Comparison of ENCODE assay signal across 7 mouse cellular contexts in genomic region chr6:83794760-83795296, GRCm38 (mm10). TPM values are rescaled to one million over a fixed set of nuclear protein-coding genes. Genes with fewer than 3 reads are reported as not detected.
DNase-seq lines count a peak whose midpoint lies in the region; ATAC-seq lines count a peak whose summit lies in the region.

TSS of gene Nagk (plus strand) at chr6:83794982.

- under 1% methylated on average over 43 of the region's 43 CpGs for WGBS in embryonic facial prominence, embryonic 11.5 days
- under 1% methylated on average over 43 of the region's 43 CpGs for WGBS in limb, embryonic 11.5 days
- under 1% methylated on average over 43 of the region's 43 CpGs for WGBS in midbrain, embryonic 14.5 days

- H3K4me2 ChIP-seq in embryonic facial prominence, embryonic 11.5 days (ENCODE audit: low read depth, low read length): peak within 1 kb of the TSS; percentile 79
- H3K4me2 ChIP-seq in limb, embryonic 11.5 days (ENCODE audit: low read depth, severe bottlenecking): peak within 1 kb of the TSS; percentile 89
- H3K4me2 ChIP-seq in midbrain, embryonic 14.5 days (ENCODE audit: low read length): peak within 1 kb of the TSS; percentile 77

- peak within 1 kb of the TSS; percentile 68 for H3K9ac ChIP-seq in embryonic facial prominence, embryonic 11.5 days (replicated peaks; ENCODE audit: low read length)
- peak within 1 kb of the TSS; percentile 50 for H3K9ac ChIP-seq in limb, embryonic 11.5 days (ENCODE audit: low read length)
- H3K9ac ChIP-seq in midbrain, embryonic 14.5 days (replicated peaks; ENCODE audit: low read length): peak within 1 kb of the TSS; percentile 89

- no peaks in the 10 kb centered on the region for H3K27me3 ChIP-seq in embryonic facial prominence, embryonic 11.5 days (ENCODE audit: control insufficient read depth, insufficient read depth, low read length)
- H3K27me3 ChIP-seq in limb, embryonic 11.5 days (ENCODE audit: control insufficient read depth, insufficient read depth, low read length): no peaks in the 10 kb centered on the region
- H3K27me3 ChIP-seq in midbrain, embryonic 14.5 days (ENCODE audit: control insufficient read depth, insufficient read depth, low read length): no peaks in the 10 kb centered on the region

- peak; percentile 94 for ATAC-seq in embryonic facial prominence, embryonic 11.5 days (replicated peaks; ENCODE audit: insufficient number of reproducible peaks, low FRiP score, low TSS enrichment, low read depth)
- ATAC-seq in limb, embryonic 11.5 days (ENCODE audit: insufficient number of reproducible peaks, low FRiP score, low TSS enrichment, low read depth): peak; percentile 96
- peak; percentile 94 for ATAC-seq in midbrain, embryonic 14.5 days (ENCODE audit: low FRiP score, low TSS enrichment)

- H3K36me3 ChIP-seq in embryonic facial prominence, embryonic 11.5 days (replicated peaks; ENCODE audit: control insufficient read depth, insufficient read depth, low read depth, low read length): no peaks in the 10 kb centered on the region
- H3K36me3 ChIP-seq in limb, embryonic 11.5 days (ENCODE audit: control insufficient read depth, insufficient read depth, low read length): no peaks in the 10 kb centered on the region
- peaks cover 11% of the 10 kb centered on the region; the same call in 1 of the 2 replicates for H3K36me3 ChIP-seq in midbrain, embryonic 14.5 days (ENCODE audit: control insufficient read depth, insufficient read depth, low read length)

- no peaks in the 10 kb centered on the region for H3K4me1 ChIP-seq in embryonic facial prominence, embryonic 11.5 days (ENCODE audit: control insufficient read depth, insufficient read depth, low read length)
- H3K4me1 ChIP-seq in limb, embryonic 11.5 days (ENCODE audit: control insufficient read depth, insufficient read depth, low read length): 0 out of 2 replicates have a peak, but pooled peaks cover 3% of the 10 kb centered on the region
- peaks cover 10% of the 10 kb centered on the region for H3K4me1 ChIP-seq in midbrain, embryonic 14.5 days (ENCODE audit: control insufficient read depth, insufficient read depth, low read length)

- peak within 1 kb of the TSS; percentile 74 for H3K4me3 ChIP-seq in embryonic facial prominence, embryonic 11.5 days (ENCODE audit: low read depth, low read length)
- H3K4me3 ChIP-seq in limb, embryonic 11.5 days (ENCODE audit: low read depth, low read length): peak within 1 kb of the TSS; percentile 63
- H3K4me3 ChIP-seq in midbrain, embryonic 14.5 days (replicated peaks; ENCODE audit: low read depth, low read length): peak within 1 kb of the TSS; percentile 79

- peak; percentile 97 for DNase-seq in adrenal gland, postnatal 14 days
- DNase-seq in embryonic facial prominence, embryonic 11.5 days (ENCODE audit: low spot score): peak; percentile 93
- peak; percentile 100 for DNase-seq in heart, adult 11 months
- peak; percentile 97 for DNase-seq in kidney, adult 18-20 months
- DNase-seq in limb, embryonic 11.5 days (ENCODE audit: low spot score): peak; percentile 91
- DNase-seq in midbrain, embryonic 14.5 days: peak; percentile 97
- DNase-seq in spleen, adult 18-20 months: peak; percentile 93

- H3K9me3 ChIP-seq in embryonic facial prominence, embryonic 11.5 days (replicated peaks; ENCODE audit: control insufficient read depth, low read length): no peaks in the 10 kb centered on the region
- H3K9me3 ChIP-seq in limb, embryonic 11.5 days (ENCODE audit: control insufficient read depth, low read length): no peaks in the 10 kb centered on the region
- no peaks in the 10 kb centered on the region for H3K9me3 ChIP-seq in midbrain, embryonic 14.5 days (ENCODE audit: control insufficient read depth, low read length)

- peak within 1 kb of the TSS; percentile 94 for H3K27ac ChIP-seq in embryonic facial prominence, embryonic 11.5 days (replicated peaks; ENCODE audit: low read depth, low read length)
- H3K27ac ChIP-seq in limb, embryonic 11.5 days (replicated peaks; ENCODE audit: low read depth, low read length): peak within 1 kb of the TSS; percentile 78; the same call in 1 of the 2 replicates
- peak within 1 kb of the TSS; percentile 97 for H3K27ac ChIP-seq in midbrain, embryonic 14.5 days (replicated peaks; ENCODE audit: low read depth, low read length)

RNA-seq across cellular contexts. Expression of gene Nagk, which starts in this region (rescaled TPM):
- 37.6 and 42.1 TPM in 2 replicates for total RNA-seq in adrenal gland, postnatal 14 days (2021)
- polyA plus RNA-seq in embryonic facial prominence, embryonic 11.5 days (2014; fragmentation: Nextera tagmentation; extraction: Ambion mirVana): 28.7 and 28.9 TPM in 2 replicates
- 23.6 and 25.8 TPM in 2 replicates for polyA plus RNA-seq in limb, embryonic 11.5 days (2014; fragmentation: Nextera tagmentation; extraction: Ambion mirVana)
- polyA plus RNA-seq in midbrain, embryonic 14.5 days (2014; fragmentation: Nextera tagmentation; extraction: Ambion mirVana): 85.8 and 100 TPM in 2 replicates

Comparison
In these comparisons a context has a peak if more than half of its experiments do, and no peak if none do; other contexts are left out.
1. Peak in every context shown above with its lines: DNase-seq, ATAC-seq, H3K4me3 ChIP-seq and H3K27ac ChIP-seq.